Mouse (Mus musculus): ENCODE measurements around the gene Zcrb1.
"Not testable (repeated sequence)": the region's sequence is repeated elsewhere in the genome, so short reads cannot be mapped to it uniquely, and the experiment has no call there.

The Zcrb1 gene

DNA sequence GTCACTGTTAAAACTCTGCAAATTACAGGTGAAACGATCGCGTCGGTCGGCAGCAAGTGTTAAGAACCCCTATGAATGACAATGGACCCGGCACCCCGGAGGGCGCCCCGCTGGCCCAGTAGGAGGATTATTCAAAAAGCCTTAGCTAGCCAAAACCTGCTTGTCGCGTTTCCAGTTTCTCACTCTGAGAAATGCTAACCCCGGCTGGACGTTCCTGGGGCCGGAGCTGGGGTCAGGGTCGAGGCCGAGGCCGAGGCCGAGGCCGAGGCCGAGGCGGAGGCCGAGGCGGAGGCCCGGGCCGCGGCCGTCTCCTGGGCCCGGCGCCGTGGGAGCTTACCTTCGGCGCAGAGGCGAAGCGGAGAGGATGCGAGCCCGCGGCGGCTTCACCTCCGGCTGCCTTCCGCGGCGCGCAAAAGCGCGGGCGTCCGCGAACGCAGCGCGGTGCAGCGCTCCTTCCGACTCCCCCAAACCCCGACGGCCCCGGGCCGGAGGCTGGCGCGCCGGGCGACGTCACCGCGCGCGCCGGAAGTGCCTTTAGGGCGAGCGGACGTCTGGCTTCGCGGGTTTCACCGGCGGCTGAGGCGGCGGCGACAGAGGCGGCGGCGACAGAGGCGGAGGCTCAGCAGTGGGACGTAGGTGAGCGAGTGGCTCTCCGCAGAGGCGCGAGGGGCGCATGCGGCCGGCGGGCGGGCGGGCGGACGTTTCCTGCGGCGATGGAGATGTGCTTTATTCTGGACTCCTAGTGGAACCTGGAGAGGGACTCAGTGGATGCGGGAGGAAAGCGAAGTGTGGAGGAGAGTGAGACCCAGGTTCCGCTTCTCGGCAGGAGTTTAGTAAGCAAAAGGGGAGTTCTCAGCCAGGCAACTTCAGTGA lies at the start of gene Zcrb1, which contains the start of gene Pphln1:
Gene Zcrb1, minus strand, starts transcription at position 509 of the 873 bp plus-strand sequence.
Gene Pphln1, plus strand, starts transcription at position 525 of the 873 bp plus-strand sequence.
- DNase-seq, result peak; percentile 70 to 91

DNA sequence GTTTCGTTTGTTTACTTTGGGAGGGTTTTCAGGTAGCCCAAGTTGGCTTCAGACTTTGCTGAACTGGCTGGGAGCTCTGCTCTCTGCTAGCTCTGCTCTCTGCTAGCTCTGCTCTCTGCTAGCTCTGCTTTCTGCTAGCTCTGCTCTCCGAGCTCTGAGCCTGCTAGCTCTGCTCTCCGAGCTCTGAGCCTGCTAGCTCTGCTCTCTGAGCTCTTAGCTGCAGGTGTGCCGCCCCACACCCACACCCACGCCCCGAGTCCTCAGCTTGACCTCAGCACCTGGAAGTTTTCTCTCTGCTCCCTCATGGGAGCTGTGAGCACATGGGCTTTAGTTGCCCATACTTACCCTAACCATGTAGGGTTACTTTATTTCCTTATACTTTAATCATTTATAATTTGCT lies 45.5 kb upstream of the Zcrb1 start:
- DNase-seq, result no peak

DNA sequence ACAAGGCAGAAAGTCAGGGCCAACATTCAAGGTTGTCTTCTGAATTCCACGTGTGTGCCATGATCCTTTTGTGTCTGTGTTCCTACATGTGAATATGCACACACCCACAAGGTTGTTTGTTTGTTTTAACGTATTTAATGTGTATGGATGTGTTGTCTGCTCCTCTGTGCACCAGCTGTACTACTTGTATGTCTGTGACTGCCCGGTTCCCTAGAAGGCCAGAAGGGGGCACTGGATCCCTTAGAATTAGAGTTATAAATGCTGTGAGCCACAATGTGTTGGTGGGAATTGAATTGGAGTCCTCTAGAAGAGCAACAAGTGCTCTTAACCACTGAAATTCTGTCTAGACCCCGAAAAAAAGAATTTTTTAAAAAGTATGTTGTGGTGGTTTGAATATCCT lies 44.1 kb upstream of the Zcrb1 start:
- DNase-seq, result peak in 1 of 2 experiments; percentile 12

DNA sequence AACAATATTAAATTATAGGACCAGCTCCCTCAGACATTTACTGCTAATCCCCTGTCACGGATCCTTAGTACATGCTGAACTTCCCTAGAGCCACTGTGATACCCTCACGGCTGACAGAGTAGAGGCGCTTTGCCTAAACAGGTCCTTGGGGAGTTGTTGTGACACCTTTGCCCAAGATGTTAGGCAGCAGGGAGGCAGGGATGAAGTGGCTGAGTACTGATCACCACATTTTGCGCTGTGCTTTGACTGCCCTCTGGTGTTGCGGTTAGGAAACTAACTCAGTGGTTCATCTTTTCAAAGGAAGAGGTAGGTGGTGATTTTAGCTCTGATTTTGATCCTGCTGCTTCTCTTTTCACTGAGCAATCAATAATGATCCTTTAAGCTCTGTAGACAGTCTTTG lies 40.5 kb upstream of the Zcrb1 start:
- DNase-seq, result peak; percentile 54 to 63

DNA sequence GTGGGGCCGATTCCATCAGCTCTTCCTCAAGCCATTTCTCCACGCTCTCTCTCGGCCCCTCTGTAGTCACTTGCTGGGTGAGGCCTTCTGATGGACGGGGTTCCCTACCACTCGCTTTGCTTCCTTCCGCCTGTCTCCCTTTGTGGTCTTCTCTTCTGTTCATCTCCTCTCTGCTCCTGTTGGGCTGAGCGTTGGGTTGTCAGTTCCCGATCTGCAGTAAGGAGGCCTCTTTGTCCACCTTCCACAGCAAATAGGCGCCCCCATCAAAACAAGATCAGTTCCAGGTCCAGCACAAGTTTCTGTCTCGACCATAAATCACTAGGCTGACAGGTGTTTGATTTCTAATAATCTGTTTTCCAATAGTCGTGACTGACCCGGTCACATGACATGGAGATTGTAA lies 37.9 kb upstream of the Zcrb1 start:
- DNase-seq, result no peak

DNA sequence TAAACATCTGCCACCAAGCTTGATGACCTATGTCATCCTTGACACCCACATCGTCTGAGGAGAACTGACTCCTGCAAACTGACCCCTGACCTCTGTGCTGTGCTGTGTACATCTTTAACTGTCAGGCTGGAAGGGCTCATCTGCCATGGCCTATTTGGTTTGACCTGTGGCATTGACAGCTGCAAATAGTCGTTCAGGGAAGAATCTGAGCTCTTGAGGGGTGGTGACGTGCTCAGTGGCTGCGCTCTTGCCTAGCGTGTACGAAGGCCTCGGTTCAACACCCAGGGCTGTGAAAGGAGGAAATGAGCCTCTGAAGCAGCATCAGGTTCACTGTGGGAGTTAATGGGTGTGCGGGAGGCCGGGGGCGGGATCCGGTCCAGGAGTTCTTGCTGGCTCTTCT lies 35.7 kb upstream of the Zcrb1 start:
- peak in 1 of 2 experiments; percentile 35 for DNase-seq

DNA sequence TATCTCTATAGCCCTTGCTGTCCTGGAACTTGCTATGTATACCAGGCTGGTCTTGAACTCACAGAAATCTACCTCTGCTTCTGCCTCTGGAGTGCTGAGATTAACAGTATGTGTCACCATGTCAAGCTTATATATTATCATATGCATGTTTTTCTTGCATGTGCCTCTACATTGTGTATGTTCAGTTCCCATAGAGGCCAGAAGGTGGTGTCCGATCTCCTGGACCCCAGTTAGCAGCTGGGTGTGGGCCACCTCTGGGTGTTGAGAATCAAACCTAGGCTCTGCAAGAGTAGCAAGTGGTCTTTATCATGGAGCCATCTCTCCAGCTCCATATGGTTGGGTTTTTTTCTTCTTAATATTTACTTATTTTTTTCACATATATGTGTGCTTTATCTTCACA lies 24.4 kb upstream of the Zcrb1 start:
- no peak for DNase-seq

DNA sequence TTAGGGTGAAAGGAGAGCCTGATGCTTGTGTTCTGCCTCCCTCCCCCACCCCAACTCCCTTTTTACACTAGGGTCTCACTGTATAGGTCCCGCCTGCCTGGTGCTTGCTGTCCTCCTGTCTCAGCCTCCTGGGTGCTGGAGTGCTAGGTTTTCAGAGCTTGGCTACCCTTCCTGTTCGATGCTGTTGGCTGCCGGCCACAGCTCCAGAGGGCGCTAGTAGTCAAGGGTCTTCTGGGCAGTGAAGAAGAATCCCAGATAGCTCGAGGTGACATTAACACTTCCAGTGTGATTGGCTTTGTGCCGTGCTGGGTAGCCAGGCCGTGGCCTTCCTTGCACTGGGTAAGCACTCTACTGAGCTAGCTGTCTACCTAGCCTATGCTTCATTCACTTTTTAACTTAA lies 22.5 kb upstream of the Zcrb1 start:
- DNase-seq, result peak in 1 of 2 experiments; percentile 14

DNA sequence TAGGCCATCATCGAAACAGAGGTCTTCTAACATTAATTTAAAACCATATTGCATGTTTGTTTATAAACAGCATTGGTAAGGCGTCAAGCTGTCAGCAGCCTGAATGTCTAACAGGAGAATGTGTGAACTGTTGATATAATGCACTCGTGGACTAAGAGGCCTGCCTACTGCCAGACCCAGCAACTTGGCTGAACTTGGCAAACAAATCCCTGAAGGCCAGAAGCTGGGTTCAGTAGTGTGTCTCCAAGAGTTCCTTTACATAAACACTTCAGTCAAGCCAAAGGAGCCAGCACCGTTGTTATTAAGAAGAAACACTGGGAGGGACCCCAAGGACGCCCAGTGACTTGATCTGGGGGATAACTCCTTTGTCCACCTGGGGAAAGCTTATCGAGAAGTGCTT lies 18.2 kb upstream of the Zcrb1 start:
- no peak for DNase-seq

DNA sequence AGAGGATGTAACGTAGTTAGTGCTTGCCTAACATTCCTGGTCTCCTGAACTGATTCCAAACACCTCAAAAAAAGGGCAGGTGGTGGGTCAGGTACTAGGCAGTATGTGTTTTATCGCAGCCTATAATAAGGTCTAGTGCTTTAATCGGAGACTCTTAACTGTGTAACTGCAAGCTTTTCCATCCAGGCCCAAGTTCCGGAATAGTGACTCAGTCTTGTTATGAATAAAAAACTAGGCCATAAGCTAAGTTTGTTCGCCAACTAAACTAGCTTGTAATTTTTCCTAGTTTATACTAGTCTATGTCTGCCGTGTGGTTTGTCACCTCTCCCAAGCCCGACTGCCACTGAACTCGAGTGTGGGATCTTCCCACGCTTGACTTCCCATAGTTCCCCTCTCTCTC lies 16.3 kb upstream of the Zcrb1 start:
- no peak for DNase-seq

DNA sequence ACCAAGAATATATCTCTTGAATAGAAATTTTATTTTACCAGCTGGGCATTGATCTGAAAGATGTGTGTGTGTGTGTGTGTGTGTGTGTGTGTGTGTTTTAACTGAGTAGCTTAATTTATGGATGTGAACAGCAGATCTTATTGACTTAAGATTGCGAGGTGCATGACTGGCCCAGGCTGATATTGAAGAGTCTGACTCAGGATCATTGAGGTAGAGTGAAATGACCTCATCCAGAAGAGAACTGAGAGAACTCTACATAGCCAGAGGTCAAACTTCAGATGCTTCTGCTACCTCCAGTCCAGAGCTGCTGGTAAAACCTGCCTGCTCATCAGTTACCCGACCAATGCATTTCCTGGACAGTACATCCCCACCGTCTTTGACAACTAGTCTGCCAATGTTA lies 14.3 kb upstream of the Zcrb1 start:
- DNase-seq, result no peak

DNA sequence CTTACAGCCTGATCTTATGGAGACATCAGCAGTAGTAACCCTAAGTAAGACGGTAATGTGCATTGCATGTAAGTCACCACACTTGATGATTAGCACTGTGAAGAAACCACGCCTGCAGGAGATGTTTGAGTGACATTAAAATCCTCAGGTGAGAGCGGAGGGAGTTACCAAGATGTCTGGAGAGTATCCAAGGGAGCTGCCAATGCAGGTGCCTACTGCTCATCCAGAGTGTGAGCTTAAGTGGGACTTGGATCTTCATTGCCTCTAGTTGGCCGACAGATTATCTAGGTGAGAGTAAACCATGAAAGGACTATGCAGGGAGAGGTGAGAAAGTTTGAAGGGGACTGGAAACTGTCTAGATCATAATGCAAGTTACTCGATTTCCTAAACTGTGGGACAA lies 8.4 kb upstream of the Zcrb1 start:
- no peak for DNase-seq

DNA sequence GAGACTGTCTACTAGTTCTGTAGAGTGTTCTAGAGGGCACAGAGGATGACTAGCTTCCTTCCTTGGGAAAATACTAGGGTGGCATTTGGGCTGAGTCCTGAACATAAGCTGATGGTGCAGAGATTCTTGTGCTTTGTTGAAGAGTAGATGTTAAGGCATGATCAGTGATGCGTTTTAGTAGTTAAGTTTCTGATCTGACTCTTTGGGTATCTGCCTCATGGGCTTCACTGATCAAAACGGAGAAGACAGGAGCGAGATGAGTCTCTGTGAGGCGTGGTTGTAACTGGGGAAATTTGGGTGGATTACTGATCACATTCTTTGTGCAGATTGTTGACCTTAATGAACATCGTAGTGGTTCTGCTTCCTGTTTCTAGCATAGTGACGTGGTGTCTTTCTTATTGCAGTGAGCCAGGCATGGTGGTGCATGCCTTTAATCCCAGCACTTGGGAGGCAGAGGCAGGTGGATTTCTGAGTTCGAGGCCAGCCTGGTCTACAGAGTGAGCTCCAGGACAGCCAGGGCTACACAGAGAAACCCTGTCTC lies 7.4 kb upstream of the Zcrb1 start:
- no peak for DNase-seq

DNA sequence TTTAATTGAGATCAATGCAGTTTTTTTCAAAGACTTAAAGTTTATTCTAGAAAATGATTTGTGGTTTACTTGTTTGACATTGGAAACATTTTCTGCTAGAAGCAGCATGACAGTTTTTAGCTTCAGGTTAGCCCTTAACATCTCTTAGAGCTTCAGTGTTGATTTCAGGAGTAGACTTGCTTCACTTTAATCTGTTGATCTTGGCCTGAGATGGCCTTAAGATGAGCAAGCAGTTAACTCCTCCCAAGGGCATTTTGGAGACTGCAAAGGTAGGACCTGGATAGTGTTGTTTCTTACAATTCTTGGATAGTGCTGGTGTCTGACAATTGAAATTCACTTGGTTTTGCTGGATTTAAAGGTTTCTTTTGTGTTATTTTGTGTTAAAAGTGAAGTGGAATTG lies 6.7 kb upstream of the Zcrb1 start:
- no peak for DNase-seq

DNA sequence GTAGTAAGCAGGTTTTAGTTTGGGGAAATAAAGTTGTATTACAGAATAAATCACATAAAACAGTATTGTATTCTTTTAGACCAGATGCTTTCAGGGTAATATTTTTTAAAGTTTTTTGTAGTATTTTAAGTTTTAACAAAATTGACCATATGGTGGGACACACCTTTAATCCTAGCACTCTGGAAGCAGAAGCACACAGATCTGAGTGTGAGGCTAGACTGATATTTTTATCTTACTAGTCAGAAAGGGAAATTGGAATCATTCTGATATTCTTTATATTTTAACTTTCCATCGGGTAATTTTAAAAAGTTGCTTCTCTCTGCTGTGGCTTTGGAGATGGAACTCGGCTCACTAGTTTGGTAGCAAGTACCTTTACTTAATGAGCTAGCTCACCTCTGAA lies 4.6 kb upstream of the Zcrb1 start:
- DNase-seq, result no peak

DNA sequence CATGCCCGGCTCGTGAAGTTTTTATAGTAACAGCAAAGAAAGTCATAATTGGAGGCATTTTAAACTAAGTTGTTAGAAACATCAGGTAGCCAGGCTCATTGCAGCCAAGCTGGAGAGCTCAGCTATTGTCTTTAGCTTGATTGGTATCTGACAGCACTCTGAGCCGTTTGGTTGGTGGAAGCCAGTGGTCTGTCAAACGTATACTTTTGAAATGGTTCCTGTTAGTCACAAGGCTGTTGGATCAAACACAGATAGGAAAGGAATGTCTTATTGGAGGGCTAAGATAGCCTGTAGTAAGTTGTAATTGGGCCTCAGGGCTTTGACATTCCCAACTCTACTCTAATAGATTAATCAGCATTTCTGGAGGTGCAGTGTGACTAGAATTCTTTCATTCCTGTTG lies 3.3 kb upstream of the Zcrb1 start:
- no peak for DNase-seq

DNA sequence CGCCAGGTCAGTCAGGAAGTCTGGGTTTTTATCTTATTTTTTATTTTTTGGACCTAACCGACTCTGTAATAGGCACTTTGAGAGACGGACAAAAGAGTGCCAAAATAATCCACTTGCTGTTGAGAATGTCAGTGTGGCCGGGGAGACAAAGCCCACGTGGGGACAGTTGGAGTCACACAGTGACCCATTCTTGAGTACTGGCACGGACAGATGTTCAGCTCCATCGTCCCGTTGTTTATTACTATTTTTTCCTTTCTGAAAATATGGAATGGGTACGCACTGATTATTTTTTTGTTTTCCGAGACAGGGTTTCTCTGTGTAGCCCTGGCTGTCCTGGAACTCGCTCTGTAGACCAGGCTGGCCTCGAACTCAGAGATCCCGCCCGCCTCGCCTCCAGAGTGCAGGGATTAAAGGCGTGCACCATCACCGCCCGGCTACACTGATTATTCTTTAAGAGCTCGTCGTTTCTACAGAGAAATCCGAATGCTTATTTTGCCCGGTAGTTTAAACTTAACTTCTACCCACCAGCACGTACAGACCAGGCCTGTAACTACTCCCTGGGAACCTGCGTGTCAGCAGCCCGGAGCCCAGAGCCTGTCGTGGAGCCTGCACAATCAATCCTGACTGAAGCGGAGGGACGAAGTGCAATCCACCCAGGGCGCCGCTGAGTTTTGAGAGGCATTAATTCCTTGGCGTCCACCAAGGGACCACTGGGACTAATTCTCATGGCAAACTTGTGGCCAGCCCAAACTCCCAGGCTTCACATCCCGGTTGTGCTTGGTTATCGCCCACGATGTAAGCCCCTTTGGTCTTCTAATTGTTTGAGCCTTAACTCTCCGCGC lies 786 bp upstream of the Zcrb1 start:
- peak in 1 of 2 experiments; percentile 42 for DNase-seq

DNA sequence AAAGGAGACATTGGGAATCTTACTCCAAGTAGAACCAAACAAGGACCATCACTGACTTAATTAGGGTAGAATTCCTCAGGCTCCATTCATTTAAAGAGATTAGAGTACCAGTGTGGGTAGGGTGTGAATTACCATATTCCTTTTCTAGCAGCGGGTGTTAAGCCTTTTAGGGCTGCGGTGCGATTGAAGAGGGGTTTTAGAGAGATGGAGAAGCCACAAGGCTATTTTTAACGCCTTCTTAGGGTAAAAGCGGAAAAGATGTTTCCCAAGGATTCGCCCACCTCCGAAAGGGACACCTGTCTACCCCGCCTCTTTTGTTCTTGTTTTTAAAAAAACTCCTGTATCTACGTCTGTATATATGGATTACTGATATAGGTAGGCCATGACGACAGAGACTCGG lies 865 bp downstream of the Zcrb1 start:
- no peak for DNase-seq

DNA sequence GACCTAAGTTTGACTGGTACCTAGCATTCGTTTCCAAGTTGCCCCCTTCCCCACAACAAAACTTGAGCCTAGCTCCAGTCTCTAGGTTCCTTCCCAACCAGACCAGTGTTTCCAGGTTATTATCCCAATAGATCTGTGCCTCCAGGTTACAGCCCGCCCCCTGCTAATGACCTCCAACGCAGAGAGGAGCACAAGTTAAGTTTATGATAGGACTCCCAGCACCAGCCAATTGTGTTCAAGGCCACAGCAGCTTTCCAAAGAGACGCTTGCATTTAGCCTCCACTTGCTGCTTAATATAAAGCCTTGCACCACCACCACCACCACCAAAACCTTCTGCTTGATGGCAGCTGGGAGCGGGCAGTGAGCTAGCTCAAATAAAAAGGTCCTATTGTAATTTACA lies 16.8 kb downstream of the Zcrb1 start:
- no peak for DNase-seq

DNA sequence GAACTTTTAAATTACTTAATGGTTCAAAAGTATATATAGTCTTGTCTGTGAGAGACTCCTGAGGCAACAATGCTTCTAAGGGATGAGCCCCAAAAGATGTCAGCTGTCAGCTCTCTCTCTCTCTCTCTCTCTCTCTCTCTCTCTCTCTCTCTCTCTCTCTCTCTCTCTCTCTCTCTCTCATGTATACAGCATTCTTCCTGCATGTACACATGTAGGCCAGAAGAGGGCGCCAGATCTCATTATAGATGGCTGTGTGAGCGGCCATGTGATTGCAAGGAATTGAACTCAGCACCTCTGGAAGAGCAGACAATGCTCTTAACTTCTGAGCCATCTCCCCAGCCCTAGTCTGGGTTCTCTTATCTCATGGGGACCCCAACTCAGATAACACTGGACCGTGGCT lies 19.0 kb downstream of the Zcrb1 start:
- DNase-seq, result no peak

DNA sequence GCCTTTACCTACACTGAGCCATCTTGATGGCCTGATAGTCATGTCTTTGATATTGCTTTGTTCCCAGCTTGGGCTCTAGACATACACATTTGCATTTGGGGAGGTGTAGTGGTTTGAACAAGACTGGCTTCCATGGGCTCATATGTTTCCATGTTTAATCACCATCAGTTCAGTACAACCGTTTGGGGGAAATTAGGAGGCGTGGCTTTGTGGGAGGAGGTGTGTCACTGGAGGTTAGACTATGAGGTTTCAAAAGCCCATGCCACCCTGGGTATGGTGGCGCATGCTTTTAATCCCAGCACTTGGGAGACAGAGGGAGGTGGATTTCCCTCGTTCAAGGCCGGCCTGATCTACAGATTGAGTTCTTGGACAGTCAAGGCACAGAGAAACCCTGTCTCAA lies 22.4 kb downstream of the Zcrb1 start:
- no peak for DNase-seq

DNA sequence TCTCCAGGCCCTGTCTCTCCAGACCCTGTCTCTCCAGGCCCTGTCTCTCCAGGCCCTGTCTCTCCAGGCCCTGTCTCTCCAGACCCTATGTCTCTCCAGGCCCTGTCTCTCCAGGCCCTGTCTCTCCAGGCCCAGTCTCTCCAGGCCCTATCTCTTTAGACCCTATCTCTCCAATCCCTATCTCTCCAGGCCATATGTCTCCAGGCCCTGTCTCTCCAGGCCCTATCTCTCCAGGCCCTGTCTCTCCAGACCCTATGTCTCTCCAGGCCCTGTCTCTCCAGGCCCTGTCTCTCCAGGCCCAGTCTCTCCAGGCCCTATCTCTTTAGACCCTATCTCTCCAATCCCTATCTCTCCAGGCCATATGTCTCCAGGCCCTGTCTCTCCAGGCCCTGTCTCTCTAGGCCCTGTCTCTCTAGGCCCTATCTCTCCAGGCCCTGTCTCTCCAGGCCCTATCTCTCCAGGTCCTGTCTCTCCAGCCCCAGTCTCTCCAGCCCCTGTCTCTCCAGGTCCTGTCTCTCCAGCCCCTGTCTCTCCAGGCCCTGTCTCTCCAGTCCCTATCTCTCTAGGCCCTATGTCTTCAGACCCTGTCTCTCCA lies 25.5 kb downstream of the Zcrb1 start:
- DNase-seq, result not testable (repeated sequence)

DNA sequence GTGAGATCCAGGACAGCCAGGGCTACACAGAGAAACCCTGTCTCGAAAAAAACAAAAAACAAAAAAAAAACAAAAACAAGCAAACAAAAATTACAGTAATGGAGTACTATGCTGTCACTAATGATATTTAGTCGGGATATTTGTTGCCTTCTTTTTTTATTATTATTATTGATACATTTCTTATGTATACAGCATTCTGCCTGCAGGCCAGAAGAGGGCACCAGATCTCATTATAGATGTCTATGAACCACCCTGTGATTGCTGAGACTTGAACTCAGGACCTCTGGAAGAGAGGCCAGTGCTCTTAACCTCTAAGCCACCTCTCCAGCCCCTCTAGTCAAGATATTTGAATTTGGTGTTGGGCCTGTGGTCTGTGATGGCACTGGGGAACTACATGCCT lies 26.3 kb downstream of the Zcrb1 start:
- no peak for DNase-seq

All from kidney, postnatal 25 days (tissue).